Mouse (Mus musculus): ENCODE measurements around the gene Cdip1. TPM values are rescaled to one million over a fixed set of nuclear protein-coding genes. Genes with fewer than 3 reads are reported as not detected.
"Not testable (repeated sequence)": the region's sequence is repeated elsewhere in the genome, so short reads cannot be mapped to it uniquely, and the experiment has no call there.

Gene Cdip1
- polyA plus RNA-seq, 1 experiment from 2014 or later, result 113 TPM

DNA sequence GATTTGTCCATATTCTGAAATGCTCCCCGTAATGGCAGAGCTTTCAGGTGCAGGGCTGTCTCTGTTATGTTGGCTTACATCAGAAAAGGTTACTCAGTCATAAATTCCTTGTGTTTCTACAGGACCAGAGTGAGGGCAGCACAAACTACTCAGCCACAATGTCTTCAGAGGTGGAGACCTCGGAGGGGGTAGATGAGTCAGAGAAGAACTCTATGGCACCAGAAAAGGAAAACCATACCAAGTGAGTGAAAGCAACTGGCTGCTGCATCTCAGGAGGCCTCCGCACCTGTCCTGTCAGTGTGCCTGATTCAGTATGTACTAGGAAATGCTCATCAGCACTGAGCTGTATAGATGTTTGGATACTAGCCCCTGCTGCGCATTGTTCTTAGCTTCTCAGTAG lies 27.7 kb downstream of the Cdip1 start:
- H3K9ac ChIP-seq (ENCODE audit: low read depth, low read length), result no peak overlapping the region
- H3K4me2 ChIP-seq, result no peak overlapping the region
- no peaks in the 10 kb centered on the region for H3K9me3 ChIP-seq (replicated peaks; ENCODE audit: control insufficient read depth, low read length)
- 84% methylated on average over 4 of the region's 4 CpGs for WGBS (ENCODE audit: insufficient replicate concordance)
- H3K27ac ChIP-seq (ENCODE audit: low read depth, low read length), result no peak overlapping the region
- peaks cover 14% of the 10 kb centered on the region; the same call in 1 of the 2 replicates for H3K36me3 ChIP-seq (ENCODE audit: control insufficient read depth, insufficient read depth, low read length)
- no peaks in the 10 kb centered on the region for H3K27me3 ChIP-seq (ENCODE audit: control insufficient read depth, insufficient read depth, low read length)
- no peak overlapping the region for H3K4me3 ChIP-seq (ENCODE audit: low read depth, low read length)
- ATAC-seq (replicated peaks; ENCODE audit: insufficient number of reproducible peaks, low FRiP score, low TSS enrichment), result no peak
- peaks cover 5% of the 10 kb centered on the region; the same call in 1 of the 2 replicates for H3K4me1 ChIP-seq (ENCODE audit: control insufficient read depth, insufficient read depth, low read length)

DNA sequence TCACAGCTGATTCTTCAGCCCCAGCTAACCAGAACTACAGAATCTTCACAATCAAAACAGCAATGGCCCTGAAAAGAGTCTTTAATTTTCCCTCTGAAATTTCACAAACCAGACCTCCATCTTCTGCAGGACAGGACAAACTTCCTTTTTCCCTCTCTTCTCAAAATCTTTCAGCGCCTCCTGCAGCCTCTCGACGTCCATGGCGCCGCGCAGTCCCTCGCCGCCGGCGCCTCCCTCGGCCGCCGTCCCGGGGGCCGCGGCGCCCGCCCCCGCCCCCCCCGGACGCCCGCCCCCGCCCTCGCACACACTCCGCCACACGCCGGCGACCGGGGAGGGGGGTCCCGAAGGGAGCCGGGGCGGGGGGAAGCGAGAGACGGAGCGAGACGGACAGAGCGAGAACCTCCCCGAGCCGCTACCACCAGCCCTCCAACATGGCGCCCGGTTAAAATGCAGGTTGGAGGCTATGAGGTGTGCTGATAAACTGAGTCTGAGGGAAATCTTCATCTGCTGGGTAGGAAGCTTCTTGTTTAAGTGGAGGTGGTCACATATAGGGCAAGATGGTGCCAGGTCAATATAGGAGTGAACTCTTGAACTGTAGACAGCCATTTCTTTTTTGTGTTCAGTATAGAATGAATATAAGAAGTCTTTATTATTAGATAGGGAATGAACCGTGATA lies 33.3 kb downstream of the Cdip1 start:
- peak overlapping the region; percentile 66 for H3K27ac ChIP-seq (ENCODE audit: low read depth, low read length)
- peak overlapping the region; percentile 45 for H3K4me3 ChIP-seq (ENCODE audit: low read depth, low read length)
- ATAC-seq (replicated peaks; ENCODE audit: insufficient number of reproducible peaks, low FRiP score, low TSS enrichment), result peak; percentile 69
- not testable (repeated sequence) for H3K9me3 ChIP-seq (replicated peaks; ENCODE audit: control insufficient read depth, low read length); H3K27me3 ChIP-seq (ENCODE audit: control insufficient read depth, insufficient read depth, low read length); H3K36me3 ChIP-seq (ENCODE audit: control insufficient read depth, insufficient read depth, low read length); H3K4me1 ChIP-seq (ENCODE audit: control insufficient read depth, insufficient read depth, low read length)
- peak overlapping the region; percentile 74 for H3K9ac ChIP-seq (ENCODE audit: low read depth, low read length)
- WGBS (ENCODE audit: insufficient replicate concordance), result 2% methylated on average over 27 of the region's 42 CpGs
- peak overlapping the region; percentile 58 for H3K4me2 ChIP-seq

DNA sequence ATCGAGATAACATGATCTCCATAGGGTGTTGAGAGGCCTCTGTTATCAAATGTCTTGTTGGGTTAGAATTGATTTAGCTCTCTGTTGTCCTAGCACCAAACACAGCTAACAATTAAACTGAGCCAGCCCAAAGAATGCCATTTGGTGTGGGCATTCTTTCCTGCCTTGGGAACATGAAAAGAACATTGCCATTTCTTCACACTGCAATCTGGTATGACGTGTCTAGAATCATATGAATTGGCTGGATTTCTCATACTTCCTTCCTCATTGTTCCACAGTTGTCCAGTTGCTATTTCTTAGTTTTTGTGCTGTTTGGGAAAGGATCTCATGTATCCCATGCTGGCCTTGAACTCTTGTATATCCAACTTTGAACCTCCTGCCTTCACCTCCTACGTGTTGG lies 36.0 kb downstream of the Cdip1 start:
- peaks cover 7% of the 10 kb centered on the region for H3K36me3 ChIP-seq (ENCODE audit: control insufficient read depth, insufficient read depth, low read length)
- peaks cover 2% of the 10 kb centered on the region; the same call in 1 of the 2 replicates for H3K4me1 ChIP-seq (ENCODE audit: control insufficient read depth, insufficient read depth, low read length)
- H3K27ac ChIP-seq (ENCODE audit: low read depth, low read length), result no peak overlapping the region
- H3K4me3 ChIP-seq (ENCODE audit: low read depth, low read length), result no peak overlapping the region
- H3K9ac ChIP-seq (ENCODE audit: low read depth, low read length), result no peak overlapping the region
- WGBS (ENCODE audit: insufficient replicate concordance), result 84% methylated on average over 3 of the region's 3 CpGs
- H3K4me2 ChIP-seq, result no peak overlapping the region
- no peaks in the 10 kb centered on the region for H3K9me3 ChIP-seq (replicated peaks; ENCODE audit: control insufficient read depth, low read length)
- no peak for ATAC-seq (replicated peaks; ENCODE audit: insufficient number of reproducible peaks, low FRiP score, low TSS enrichment)
- H3K27me3 ChIP-seq (ENCODE audit: control insufficient read depth, insufficient read depth, low read length), result no peaks in the 10 kb centered on the region

DNA sequence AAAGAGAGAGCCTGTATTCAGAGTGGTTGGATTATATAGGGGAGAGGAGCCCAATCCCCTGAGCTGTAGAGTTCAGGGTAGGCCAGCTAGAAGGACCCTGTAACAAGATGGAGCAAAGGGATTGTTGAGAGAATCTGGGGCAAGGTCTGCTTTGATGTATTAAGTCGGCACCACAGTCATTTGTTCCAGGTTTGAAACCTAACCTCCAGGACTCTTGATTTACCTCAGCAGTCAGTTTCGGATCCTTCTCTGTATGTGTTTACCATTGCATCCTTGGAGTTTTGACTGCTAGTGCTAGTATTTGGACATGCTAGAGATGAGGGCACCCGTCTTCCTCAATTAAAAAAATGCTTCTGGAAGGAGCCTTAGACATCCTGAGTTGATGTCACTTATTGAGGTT lies 37.9 kb downstream of the Cdip1 start:
- no peak overlapping the region for H3K9ac ChIP-seq (ENCODE audit: low read depth, low read length)
- H3K4me3 ChIP-seq (ENCODE audit: low read depth, low read length), result no peak overlapping the region
- 86% methylated on average over 3 of the region's 3 CpGs for WGBS (ENCODE audit: insufficient replicate concordance)
- H3K27me3 ChIP-seq (ENCODE audit: control insufficient read depth, insufficient read depth, low read length), result no peaks in the 10 kb centered on the region
- H3K4me1 ChIP-seq (ENCODE audit: control insufficient read depth, insufficient read depth, low read length), result no peaks in the 10 kb centered on the region; the same call in 1 of the 2 replicates
- no peak overlapping the region for H3K27ac ChIP-seq (ENCODE audit: low read depth, low read length)
- no peak overlapping the region for H3K4me2 ChIP-seq
- no peak for ATAC-seq (replicated peaks; ENCODE audit: insufficient number of reproducible peaks, low FRiP score, low TSS enrichment)
- peaks cover 7% of the 10 kb centered on the region for H3K36me3 ChIP-seq (ENCODE audit: control insufficient read depth, insufficient read depth, low read length)
- H3K9me3 ChIP-seq (replicated peaks; ENCODE audit: control insufficient read depth, low read length), result no peaks in the 10 kb centered on the region

DNA sequence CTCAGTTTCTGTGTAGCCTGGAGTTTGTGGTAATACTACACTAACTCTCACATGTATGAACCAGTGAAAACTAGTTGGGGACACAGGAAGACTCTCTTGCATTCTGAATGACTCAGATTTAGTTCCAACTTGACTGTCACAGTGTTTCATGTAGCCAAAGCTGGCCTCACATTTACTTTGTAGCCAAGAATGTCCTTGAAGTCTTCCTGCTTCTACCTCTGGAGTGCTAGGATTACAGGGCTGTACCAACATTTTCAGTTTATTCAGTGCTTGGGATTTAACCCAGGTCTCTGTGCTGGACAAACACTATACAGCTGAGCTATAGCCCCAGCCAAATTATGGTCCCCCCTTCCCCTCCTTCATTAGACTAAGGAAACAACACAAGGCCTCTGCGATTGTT lies 47.9 kb downstream of the Cdip1 start:
- H3K9me3 ChIP-seq (replicated peaks; ENCODE audit: control insufficient read depth, low read length), result no peaks in the 10 kb centered on the region
- 84% methylated on average over 1 of the region's 1 CpGs for WGBS (ENCODE audit: insufficient replicate concordance)
- no peak overlapping the region for H3K27ac ChIP-seq (ENCODE audit: low read depth, low read length)
- no peak overlapping the region for H3K4me3 ChIP-seq (ENCODE audit: low read depth, low read length)
- H3K27me3 ChIP-seq (ENCODE audit: control insufficient read depth, insufficient read depth, low read length), result no peaks in the 10 kb centered on the region
- no peak overlapping the region for H3K4me2 ChIP-seq
- ATAC-seq (replicated peaks; ENCODE audit: insufficient number of reproducible peaks, low FRiP score, low TSS enrichment), result no peak
- H3K36me3 ChIP-seq (ENCODE audit: control insufficient read depth, insufficient read depth, low read length), result 0 out of 2 replicates have a peak, but pooled peaks cover 8% of the 10 kb centered on the region
- no peaks in the 10 kb centered on the region for H3K4me1 ChIP-seq (ENCODE audit: control insufficient read depth, insufficient read depth, low read length)
- H3K9ac ChIP-seq (ENCODE audit: low read depth, low read length), result no peak overlapping the region

DNA sequence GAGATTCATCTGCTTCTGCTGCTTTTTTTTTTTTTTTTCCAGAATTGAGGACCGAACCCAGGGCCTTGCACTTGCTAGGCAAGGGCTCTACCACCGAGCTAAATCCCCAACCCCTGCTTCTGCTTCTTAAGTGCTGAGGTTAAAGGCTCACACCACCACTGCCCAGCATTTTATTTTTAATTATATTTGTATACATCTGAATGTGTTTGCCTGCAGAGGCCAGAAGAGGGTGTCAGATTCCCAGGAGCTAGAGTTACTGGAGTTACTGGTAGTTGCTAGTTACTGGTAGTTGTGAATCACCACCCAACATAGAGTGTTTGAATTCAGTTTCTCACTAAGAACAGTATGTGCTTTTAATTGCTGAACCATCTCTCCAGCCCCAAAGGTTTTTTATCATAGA lies 50.1 kb downstream of the Cdip1 start:
- Histone ChIP-seq H3K27ac (ENCODE audit: low read depth, low read length) (no peak overlapping the region), H3K27me3 (ENCODE audit: control insufficient read depth, insufficient read depth, low read length) (no peaks in the 10 kb centered on the region), H3K4me2 (no peak overlapping the region), H3K9ac (ENCODE audit: low read depth, low read length) (no peak overlapping the region), H3K9me3 (replicated peaks; ENCODE audit: control insufficient read depth, low read length) (no peaks in the 10 kb centered on the region), H3K4me1 (ENCODE audit: control insufficient read depth, insufficient read depth, low read length) (no peaks in the 10 kb centered on the region), H3K36me3 (ENCODE audit: control insufficient read depth, insufficient read depth, low read length) (0 out of 2 replicates have a peak, but pooled peaks cover 8% of the 10 kb centered on the region), H3K4me3 (ENCODE audit: low read depth, low read length) (no peak overlapping the region)
- 87% methylated on average over 2 of the region's 2 CpGs for WGBS (ENCODE audit: insufficient replicate concordance)
- no peak for ATAC-seq (replicated peaks; ENCODE audit: insufficient number of reproducible peaks, low FRiP score, low TSS enrichment)

DNA sequence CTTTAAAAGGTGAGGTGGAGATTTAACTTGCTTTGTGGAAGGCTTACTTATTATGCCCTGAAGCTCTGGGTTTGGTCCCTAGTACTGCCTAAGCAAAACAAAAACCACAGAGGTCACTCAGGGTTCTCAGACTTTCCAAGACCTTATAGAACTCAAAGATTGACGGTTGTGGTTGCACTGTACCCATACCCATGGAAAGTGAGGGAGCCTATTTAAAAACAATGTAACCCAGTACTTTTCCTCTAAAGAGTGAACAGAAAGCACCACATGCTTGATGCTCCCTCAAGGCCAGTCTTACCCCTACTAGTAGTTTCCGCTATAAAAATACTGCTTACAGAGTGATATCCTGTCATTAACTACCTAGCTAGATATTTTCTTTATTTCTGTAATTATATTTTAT lies 53.8 kb downstream of the Cdip1 start:
- no peak overlapping the region for H3K9ac ChIP-seq (ENCODE audit: low read depth, low read length)
- H3K9me3 ChIP-seq (replicated peaks; ENCODE audit: control insufficient read depth, low read length), result no peaks in the 10 kb centered on the region
- ATAC-seq (replicated peaks; ENCODE audit: insufficient number of reproducible peaks, low FRiP score, low TSS enrichment), result no peak
- no peak overlapping the region for H3K4me2 ChIP-seq
- no peaks in the 10 kb centered on the region for H3K36me3 ChIP-seq (ENCODE audit: control insufficient read depth, insufficient read depth, low read length)
- no peak overlapping the region for H3K27ac ChIP-seq (ENCODE audit: low read depth, low read length)
- no peak overlapping the region for H3K4me3 ChIP-seq (ENCODE audit: low read depth, low read length)
- H3K4me1 ChIP-seq (ENCODE audit: control insufficient read depth, insufficient read depth, low read length), result no peaks in the 10 kb centered on the region
- no peaks in the 10 kb centered on the region for H3K27me3 ChIP-seq (ENCODE audit: control insufficient read depth, insufficient read depth, low read length)
- WGBS (ENCODE audit: insufficient replicate concordance), result 87% methylated on average over 2 of the region's 2 CpGs

DNA sequence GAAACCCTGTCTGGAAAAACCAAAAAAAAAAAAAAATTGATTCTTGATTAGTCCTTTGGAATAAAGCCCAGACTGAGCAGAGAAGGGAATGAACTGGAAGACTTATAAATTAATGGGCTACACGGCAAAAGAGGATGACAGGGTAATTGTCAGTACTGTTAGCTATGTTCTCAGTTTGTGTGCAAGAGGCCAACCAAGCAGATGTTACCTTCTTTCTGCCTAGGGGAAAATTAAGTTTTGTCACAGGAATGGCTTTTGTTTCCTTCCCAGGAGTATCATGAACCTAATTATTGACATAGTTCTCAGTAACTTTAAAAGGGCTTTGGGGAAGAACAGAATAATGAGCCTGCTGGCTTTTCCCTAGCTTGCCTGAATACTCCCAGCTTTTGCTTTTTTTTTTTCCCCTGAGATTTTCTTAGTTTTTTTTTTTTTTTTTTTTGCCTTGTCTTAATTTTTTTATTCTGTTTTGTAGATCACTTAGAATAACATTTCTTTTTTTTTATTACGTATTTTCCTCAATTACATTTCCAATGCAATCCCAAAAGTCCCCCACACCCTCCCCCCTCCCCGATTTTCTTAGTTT lies 59.2 kb downstream of the Cdip1 start:
- Histone ChIP-seq H3K27ac (ENCODE audit: low read depth, low read length) (no peak overlapping the region), H3K4me2 (no peak overlapping the region), H3K4me1 (ENCODE audit: control insufficient read depth, insufficient read depth, low read length) (peaks cover 7% of the 10 kb centered on the region; the same call in 1 of the 2 replicates), H3K9ac (ENCODE audit: low read depth, low read length) (no peak overlapping the region), H3K4me3 (ENCODE audit: low read depth, low read length) (no peak overlapping the region), H3K36me3 (ENCODE audit: control insufficient read depth, insufficient read depth, low read length) (no peaks in the 10 kb centered on the region), H3K27me3 (ENCODE audit: control insufficient read depth, insufficient read depth, low read length) (no peaks in the 10 kb centered on the region), H3K9me3 (replicated peaks; ENCODE audit: control insufficient read depth, low read length) (no peaks in the 10 kb centered on the region)
- 85% methylated on average over 3 of the region's 3 CpGs for WGBS (ENCODE audit: insufficient replicate concordance)
- no peak for ATAC-seq (replicated peaks; ENCODE audit: insufficient number of reproducible peaks, low FRiP score, low TSS enrichment)

DNA sequence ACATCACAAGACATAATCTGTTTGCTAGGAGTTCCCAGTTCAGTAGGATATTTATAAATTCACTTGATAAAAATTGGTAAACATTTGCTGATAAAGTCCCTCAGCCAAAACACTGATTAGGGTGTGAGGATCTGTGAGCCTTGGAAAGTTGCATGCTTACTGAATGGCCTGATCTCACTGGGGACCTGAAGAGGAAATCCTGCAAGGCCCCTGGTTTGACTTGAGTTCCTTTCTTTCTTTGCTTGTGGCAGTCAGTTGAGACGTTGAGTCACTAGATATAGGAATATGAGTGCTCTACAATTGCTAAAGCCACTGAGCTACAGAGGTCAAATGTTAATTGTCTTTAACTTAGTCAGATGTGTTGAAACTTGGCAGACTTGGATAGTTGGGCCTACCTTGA lies 62.1 kb downstream of the Cdip1 start:
- Histone ChIP-seq H3K27me3 (ENCODE audit: control insufficient read depth, insufficient read depth, low read length) (no peaks in the 10 kb centered on the region; the same call in 1 of the 2 replicates), H3K9ac (ENCODE audit: low read depth, low read length) (no peak overlapping the region), H3K4me3 (ENCODE audit: low read depth, low read length) (peak overlapping the region; percentile 12; the same call in 1 of the 2 replicates), H3K27ac (ENCODE audit: low read depth, low read length) (no peak overlapping the region), H3K4me2 (peak overlapping the region; percentile 95; the same call in 1 of the 2 replicates), H3K9me3 (replicated peaks; ENCODE audit: control insufficient read depth, low read length) (no peaks in the 10 kb centered on the region), H3K4me1 (ENCODE audit: control insufficient read depth, insufficient read depth, low read length) (peaks cover 7% of the 10 kb centered on the region; the same call in 1 of the 2 replicates), H3K36me3 (ENCODE audit: control insufficient read depth, insufficient read depth, low read length) (no peaks in the 10 kb centered on the region)
- 39% methylated on average over 1 of the region's 1 CpGs for WGBS (ENCODE audit: insufficient replicate concordance)
- no peak for ATAC-seq (replicated peaks; ENCODE audit: insufficient number of reproducible peaks, low FRiP score, low TSS enrichment)
